ENCODE assay signal across 8 mouse cellular contexts in genomic region chr2:112266242-112266592, GRCm38 (mm10). TPM values are rescaled to one million over a fixed set of nuclear protein-coding genes. Genes with fewer than 3 reads are reported as not detected.
DNase-seq lines count a peak whose midpoint lies in the region; ATAC-seq and TF ChIP-seq lines count a peak whose summit lies in the region.

Gm21985 (plus strand) TSS chr2:112266314.

- peak within 1 kb of the TSS; percentile 95 for H3K4me2 ChIP-seq in hindbrain, embryonic 14.5 days (replicated peaks)

- peak within 1 kb of the TSS; percentile 87 for H3K9ac ChIP-seq in hindbrain, embryonic 14.5 days

- H3K27ac ChIP-seq in gastrocnemius, adult 2 months = peak within 1 kb of the TSS; percentile 99
- H3K27ac ChIP-seq in hindbrain, embryonic 14.5 days = peak within 1 kb of the TSS; percentile 94
- H3K27ac ChIP-seq in spleen, adult 2 months (ENCODE audit: insufficient read depth, low read length) = peak within 1 kb of the TSS; percentile 98

- peak; percentile 40 for TF ChIP-seq POLR2A in spleen, adult 2 months (IDR thresholded peaks at IDR 0.05; ENCODE audit: low read depth, low read length)

- no peak for TF ChIP-seq CTCF in gastrocnemius, adult 2 months (IDR thresholded peaks at IDR 0.05)
- no peak for TF ChIP-seq CTCF in spleen, adult 2 months (IDR thresholded peaks at IDR 0.05; ENCODE audit: extremely low read depth, insufficient read depth, insufficient read length, insufficient replicate concordance)

- no peaks in the 10 kb centered on the region for H3K9me3 ChIP-seq in hindbrain, embryonic 14.5 days (ENCODE audit: control insufficient read depth, low read length)

- intact Hi-C loops in left cerebral cortex, postnatal 14 days (cut with DNase I) = loop anchor here (5.0 to 10.0 kb wide), 3 partner anchors 69 to 189 kb away; partner anchors contain the start of genes Emc4 and Emc7
- intact Hi-C loops in gastrocnemius, adult 2 months (cut with DNase I) = loop anchor here (5.0 to 10.0 kb wide), 2 partner anchors 69 to 101 kb away; partner anchors contain the start of gene Emc4
- intact Hi-C loops in left cerebral cortex, postnatal 25 days (cut with DNase I) = loop anchor here (2.0 to 5.0 kb wide), 3 partner anchors 73 to 216 kb away; partner anchors contain the start of genes Chrm5 and Emc4

- peak within 1 kb of the TSS; percentile 93 for H3K4me3 ChIP-seq in gastrocnemius, adult 2 months
- peak within 1 kb of the TSS; percentile 78 for H3K4me3 ChIP-seq in hindbrain, embryonic 14.5 days (replicated peaks; ENCODE audit: low read length)
- H3K4me3 ChIP-seq in spleen, adult 2 months (ENCODE audit: extremely low read depth, insufficient read depth, insufficient read length) = peak within 1 kb of the TSS; percentile 90

- peak; percentile 24; the same call in 1 of the 2 replicates for ATAC-seq in hindbrain, embryonic 14.5 days (ENCODE audit: low FRiP score)
- ATAC-seq in megakaryocyte progenitor cell, adult 5-6 weeks (replicated peaks; ENCODE audit: poor library complexity) = peak; percentile 42

- no peaks in the 10 kb centered on the region for H3K36me3 ChIP-seq in hindbrain, embryonic 14.5 days (replicated peaks; ENCODE audit: control insufficient read depth, insufficient read depth)
- H3K36me3 ChIP-seq in spleen, adult 2 months (ENCODE audit: control insufficient read depth, insufficient read depth, low read length) = peaks cover 1% of the 10 kb centered on the region

- peak; percentile 52 to 61 for DNase-seq in left cerebral cortex, postnatal 14 days (ENCODE audit: low spot score in 2 of 2)
- no peak for DNase-seq in left cerebral cortex, adult 18-20 months (ENCODE audit: low spot score in 2 of 2)
- DNase-seq in cerebellum, adult 9-10 months = peak; percentile 77
- peak; percentile 77 for DNase-seq in gastrocnemius, adult 2 months
- peak; percentile 32 for DNase-seq in hindbrain, embryonic 14.5 days (ENCODE audit: low spot score)
- peak; percentile 36 to 57 for DNase-seq in left cerebral cortex, postnatal 25 days (ENCODE audit: low spot score in 2 of 2)
- peak in 1 of 2 experiments; percentile 65 for DNase-seq in spleen, adult 2 months (ENCODE audit: low read depth in 1 of 2, low spot score in 2 of 2)

- 2% methylated on average over 11 of the region's 11 CpGs for WGBS in hindbrain, embryonic 14.5 days
- WGBS in spleen, adult 2 months = under 1% methylated on average over 11 of the region's 11 CpGs

- peaks cover 58% of the 10 kb centered on the region for H3K4me1 ChIP-seq in hindbrain, embryonic 14.5 days (replicated peaks; ENCODE audit: control insufficient read depth, insufficient read depth, low read length)
- H3K4me1 ChIP-seq in spleen, adult 2 months (ENCODE audit: control insufficient read depth, insufficient read depth, insufficient read length) = peaks cover 13% of the 10 kb centered on the region; the same call in 1 of the 2 replicates

- no peaks in the 10 kb centered on the region for H3K27me3 ChIP-seq in hindbrain, embryonic 14.5 days (ENCODE audit: control insufficient read depth, insufficient read depth, low read length)
- no peaks in the 10 kb centered on the region for H3K27me3 ChIP-seq in spleen, adult 2 months (ENCODE audit: control insufficient read depth, insufficient read depth, low read length)

RNA-seq across cellular contexts. Expression of gene Gm21985, which starts in this region (rescaled TPM):
- total RNA-seq in left cerebral cortex, postnatal 14 days (2021) = 1 to 10 TPM; 1.8 to 3.2 TPM
- total RNA-seq in left cerebral cortex, adult 18-20 months (2021) = 1 to 10 TPM; 2.8 to 3.5 TPM
- total RNA-seq in gastrocnemius, adult 2 months (2021) = 1 to 10 TPM in 1 of 2 experiments, under 1 TPM in 1; 0.71 to 1.8 TPM
- not detected in 2 replicates for polyA plus RNA-seq in hindbrain, embryonic 14.5 days (2014; fragmentation: Nextera tagmentation; extraction: Ambion mirVana)
- 1 to 10 TPM; 4.1 to 4.4 TPM for total RNA-seq in left cerebral cortex, postnatal 25 days (2021)
- total RNA-seq in megakaryocyte progenitor cell, adult 5-6 weeks (2015) = 0.17 TPM in 1 of 2 replicates, not detected in the other
- 0.57 and 1.3 TPM in 2 replicates for total RNA-seq in megakaryocyte progenitor cell, adult 5-6 weeks (2017)
- polyA plus RNA-seq in spleen, adult 2 months (2012; rRNA removed) = not detected in 2 replicates

Comparison
In these comparisons a context has a peak if more than half of its experiments do, and no peak if none do; other contexts are left out.
1. DNase-seq: peak in left cerebral cortex, postnatal 14 days (2 of 2), cerebellum, adult 9-10 months (single experiment), gastrocnemius, adult 2 months (single experiment) and left cerebral cortex, postnatal 25 days (2 of 2); none in left cerebral cortex, adult 18-20 months (0 of 2).
2. Peak in DNase-seq, ATAC-seq, H3K4me3 ChIP-seq, H3K27ac ChIP-seq, H3K9ac ChIP-seq and H3K4me2 ChIP-seq in hindbrain, embryonic 14.5 days; RNA of the gene not detected or under 1 TPM.
3. Peak in every context shown above with its lines, with median percentiles within 50 percentile points of each other: H3K27ac ChIP-seq and H3K4me3 ChIP-seq.